Mouse (Mus musculus) heart, embryonic 11.5 days (tissue): ENCODE data around the gene Ndrg2. TPM values are rescaled to one million over a fixed set of nuclear protein-coding genes. Genes with fewer than 3 reads are reported as not detected.

Experiments
- ATAC-seq: fragments of 200-750 bp; cut with Nextera tagmentation; replicated peaks from 2 replicates; pipeline ENCODE4 v1.8.0; 2017; ENCODE audit warnings: moderate library complexity; ENCODE audit not compliant: insufficient number of reproducible peaks, low FRiP score, low TSS enrichment
- H3K27ac ChIP-seq: fragments of 300-500 bp; sonication (generic); 2 replicates; pipeline ENCODE4 v1.5.1; 2014; ENCODE audit warnings: mild to moderate bottlenecking, low read depth, low read length
- H3K27me3 ChIP-seq: fragments of 300-500 bp; sonication (generic); 2 replicates; pipeline ENCODE4 v1.6.1; 2014; ENCODE audit warnings: mild to moderate bottlenecking, low read length, mixed read lengths; ENCODE audit not compliant: control insufficient read depth, insufficient read depth
- H3K36me3 ChIP-seq: fragments of 300-500 bp; sonication (generic); 2 replicates; pipeline ENCODE4 v1.6.1; 2014; ENCODE audit warnings: mild to moderate bottlenecking, low read length, moderate library complexity, mixed read lengths; ENCODE audit not compliant: control insufficient read depth, insufficient read depth
- H3K4me1 ChIP-seq: fragments of 300-500 bp; sonication (generic); 2 replicates; pipeline ENCODE4 v1.6.1; 2014; ENCODE audit warnings: low read length; ENCODE audit not compliant: control insufficient read depth, insufficient read depth
- H3K4me2 ChIP-seq: fragments of 300-500 bp; sonication (generic); 2 replicates; pipeline ENCODE4 v1.6.1; 2014; ENCODE audit warnings: mild to moderate bottlenecking, moderate library complexity
- H3K4me3 ChIP-seq: fragments of 300-500 bp; sonication (generic); 2 replicates; pipeline ENCODE4 v1.5.1; 2014; ENCODE audit warnings: low read depth, low read length
- H3K9ac ChIP-seq: fragments of 300-500 bp; sonication (generic); 2 replicates; pipeline ENCODE4 v1.6.1; 2014; ENCODE audit warnings: mild to moderate bottlenecking, low read depth, low read length, moderate library complexity
- H3K9me3 ChIP-seq: fragments of 300-500 bp; sonication (generic); replicated peaks from 2 replicates; pipeline ENCODE4 v1.6.1; 2016; ENCODE audit warnings: low read length; ENCODE audit not compliant: control insufficient read depth
- WGBS: fragments of 180-500 bp; shearing (Covaris S2); extraction: QIAGEN DNeasy Blood & Tissue Kit; methylation state at CpG from one replicate; pipeline ENCODE4 v1.1.7; 2014; ENCODE audit not compliant: insufficient replicate concordance; 5-methylcytosine and 5-hydroxymethylcytosine counted together
- polyA plus RNA-seq: library from polyadenylated mRNA; unstranded; fragments of >200 nt; fragmentation: Nextera tagmentation; extraction: Ambion mirVana; gene quantifications from 2 replicates; pipeline ENCODE4 v1.2.1, GENCODE M21; 2014

Gene Ndrg2
- polyA plus RNA-seq, 1 experiment from 2014 or later: 115 TPM

DNA sequence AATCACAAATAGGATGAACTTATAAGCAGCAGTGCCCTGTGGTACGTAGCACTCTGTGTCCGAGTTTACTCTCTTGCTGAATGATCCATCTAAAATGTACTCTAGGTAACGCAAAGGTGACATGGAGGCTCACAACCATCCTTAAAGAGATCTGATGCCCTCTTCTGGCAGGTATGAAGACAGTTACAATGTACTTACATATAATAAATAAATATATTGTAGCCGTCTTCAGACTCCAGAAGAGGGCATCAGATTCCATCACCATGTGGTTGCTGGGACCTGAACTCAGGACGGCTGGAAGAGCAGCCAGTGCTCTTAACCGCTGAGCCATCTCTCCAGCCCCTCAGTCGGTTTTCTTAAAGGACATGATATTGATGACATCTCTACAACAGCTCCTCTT, 9.3 kb downstream of the Ndrg2 start:
- H3K4me2 ChIP-seq: no peak overlapping the region
- no peaks in the 10 kb centered on the region for H3K27me3 ChIP-seq
- peaks cover 16% of the 10 kb centered on the region; the same call in 1 of the 2 replicates for H3K4me1 ChIP-seq
- ATAC-seq: no peak
- H3K4me3 ChIP-seq: no peak overlapping the region
- WGBS: 69% methylated on average over 7 of the region's 7 CpGs
- no peaks in the 10 kb centered on the region for H3K9me3 ChIP-seq
- H3K27ac ChIP-seq: no peak overlapping the region
- H3K9ac ChIP-seq: no peak overlapping the region
- H3K36me3 ChIP-seq: peaks cover 5% of the 10 kb centered on the region; the same call in 1 of the 2 replicates

GRCm38 (mm10) chr14:51903782-51904181, 10.2 kb downstream of the Ndrg2 start:
- H3K9me3 ChIP-seq: no peaks in the 10 kb centered on the region
- no peak overlapping the region for H3K27ac ChIP-seq
- peaks cover 16% of the 10 kb centered on the region; the same call in 1 of the 2 replicates for H3K4me1 ChIP-seq
- no peaks in the 10 kb centered on the region for H3K27me3 ChIP-seq
- WGBS: 84% methylated on average over 9 of the region's 9 CpGs
- ATAC-seq: no peak
- peaks cover 3% of the 10 kb centered on the region; the same call in 1 of the 2 replicates for H3K36me3 ChIP-seq
- no peak overlapping the region for H3K4me2 ChIP-seq
- no peak overlapping the region for H3K9ac ChIP-seq
- H3K4me3 ChIP-seq: no peak overlapping the region

GRCm38 (mm10) chr14:51902806-51903710, 10.9 kb downstream of the Ndrg2 start:
- H3K36me3 ChIP-seq: no peaks in the 10 kb centered on the region
- peaks cover 16% of the 10 kb centered on the region; the same call in 1 of the 2 replicates for H3K4me1 ChIP-seq
- 45% methylated on average over 9 of the region's 9 CpGs for WGBS
- no peak overlapping the region for H3K9ac ChIP-seq
- H3K27me3 ChIP-seq: no peaks in the 10 kb centered on the region
- H3K4me2 ChIP-seq: no peak overlapping the region
- no peak overlapping the region for H3K4me3 ChIP-seq
- no peak overlapping the region for H3K27ac ChIP-seq
- ATAC-seq: no peak
- no peaks in the 10 kb centered on the region for H3K9me3 ChIP-seq

DNA sequence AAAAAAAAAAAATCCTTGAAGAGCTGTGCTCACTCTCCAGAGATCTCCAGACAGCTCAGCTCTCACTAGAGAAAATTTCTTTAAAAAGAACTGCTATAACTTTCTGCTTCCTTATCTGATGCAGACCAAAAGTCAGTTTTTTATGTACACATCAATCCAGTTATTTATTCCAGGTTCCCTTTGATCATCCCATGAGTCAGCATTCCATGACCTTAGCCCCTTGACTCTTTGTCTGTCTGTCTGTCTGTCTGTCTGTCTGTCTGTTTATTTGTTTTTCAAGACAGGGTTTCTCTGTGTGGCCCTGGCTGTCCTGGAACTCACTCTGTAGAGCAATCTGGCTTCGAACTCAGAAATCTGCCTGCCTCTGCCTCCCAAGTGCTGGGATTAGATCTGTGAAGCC, 14.6 kb downstream of the Ndrg2 start:
- ATAC-seq: no peak
- no peak overlapping the region for H3K4me3 ChIP-seq
- H3K4me2 ChIP-seq: no peak overlapping the region
- no peak overlapping the region for H3K9ac ChIP-seq
- H3K4me1 ChIP-seq: peaks cover 7% of the 10 kb centered on the region; the same call in 1 of the 2 replicates
- no peaks in the 10 kb centered on the region for H3K27me3 ChIP-seq
- 83% methylated on average over 1 of the region's 1 CpGs for WGBS
- peaks cover 3% of the 10 kb centered on the region; the same call in 1 of the 2 replicates for H3K36me3 ChIP-seq
- H3K9me3 ChIP-seq: no peaks in the 10 kb centered on the region
- no peak overlapping the region for H3K27ac ChIP-seq

DNA sequence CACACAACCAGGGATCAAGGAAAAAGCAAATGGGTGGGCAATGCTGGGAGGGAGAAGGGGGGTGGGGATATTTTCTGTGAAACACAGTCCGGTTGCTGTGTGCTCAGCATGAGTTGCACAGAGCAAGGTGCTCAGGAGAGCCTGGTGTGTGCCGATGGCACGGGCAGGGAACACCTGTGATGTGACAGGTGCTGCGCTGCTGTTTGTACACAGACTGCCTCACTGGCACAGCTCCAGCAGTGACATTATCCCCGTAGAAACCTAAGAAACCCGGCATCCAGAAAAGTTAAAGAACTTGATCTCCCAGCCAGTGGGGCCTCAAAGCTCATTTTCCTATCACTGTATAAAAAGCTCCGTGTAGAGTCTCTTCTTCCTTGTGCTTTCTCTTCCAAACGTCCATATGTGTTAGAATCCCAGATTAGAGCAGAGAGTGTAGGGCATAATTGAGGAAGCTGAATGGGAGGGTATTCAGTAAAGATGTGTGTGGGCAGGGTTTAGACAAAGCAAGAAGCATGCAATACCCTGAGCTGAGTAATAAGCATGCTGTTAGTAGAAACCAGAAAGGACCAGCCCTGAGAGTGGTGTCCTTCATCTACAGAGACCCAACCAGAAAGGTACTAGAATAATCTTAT, 17.3 kb downstream of the Ndrg2 start:
- Histone ChIP-seq H3K4me1 (peaks cover 16% of the 10 kb centered on the region), H3K4me2 (no peak overlapping the region), H3K9me3 (no peaks in the 10 kb centered on the region), H3K27ac (no peak overlapping the region), H3K4me3 (no peak overlapping the region), H3K9ac (no peak overlapping the region), H3K36me3 (peaks cover 5% of the 10 kb centered on the region), H3K27me3 (no peaks in the 10 kb centered on the region)
- WGBS: 75% methylated on average over 8 of the region's 8 CpGs
- ATAC-seq: no peak

GRCm38 (mm10) chr14:51896019-51896418, 17.9 kb downstream of the Ndrg2 start:
- no peak overlapping the region for H3K27ac ChIP-seq
- 64% methylated on average over 6 of the region's 6 CpGs for WGBS
- H3K9me3 ChIP-seq: no peaks in the 10 kb centered on the region
- no peak overlapping the region for H3K4me2 ChIP-seq
- no peak overlapping the region for H3K4me3 ChIP-seq
- H3K36me3 ChIP-seq: peaks cover 12% of the 10 kb centered on the region
- ATAC-seq: no peak
- H3K27me3 ChIP-seq: no peaks in the 10 kb centered on the region
- no peak overlapping the region for H3K9ac ChIP-seq
- H3K4me1 ChIP-seq: peaks cover 16% of the 10 kb centered on the region

DNA sequence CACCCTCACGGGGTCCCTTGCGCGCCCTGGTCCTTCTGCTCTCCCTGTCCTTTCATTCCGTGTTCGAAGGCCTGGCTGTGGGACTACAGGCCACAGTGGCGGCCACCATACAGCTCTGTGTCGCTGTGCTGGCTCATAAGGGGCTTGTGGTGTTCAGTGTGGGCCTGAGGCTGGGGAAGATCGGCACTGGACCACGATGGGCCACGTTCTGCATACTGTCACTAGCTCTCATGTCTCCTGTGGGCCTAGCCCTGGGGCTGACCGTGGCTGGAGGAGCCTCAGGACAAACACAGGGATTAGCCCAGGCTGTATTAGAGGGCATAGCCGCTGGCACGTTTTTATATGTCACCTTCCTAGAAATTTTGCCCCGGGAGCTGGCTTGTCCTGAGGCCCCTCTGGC, 18.9 kb downstream of the Ndrg2 start:
- ATAC-seq: no peak
- 0 out of 2 replicates have a peak overlapping the region, but pooled peaks have one; percentile 28 for H3K9ac ChIP-seq
- no peaks in the 10 kb centered on the region for H3K27me3 ChIP-seq
- no peaks in the 10 kb centered on the region for H3K9me3 ChIP-seq
- H3K4me1 ChIP-seq: peaks cover 16% of the 10 kb centered on the region
- no peak overlapping the region for H3K4me3 ChIP-seq
- 75% methylated on average over 14 of the region's 14 CpGs for WGBS
- no peak overlapping the region for H3K4me2 ChIP-seq
- no peak overlapping the region for H3K27ac ChIP-seq
- peaks cover 19% of the 10 kb centered on the region for H3K36me3 ChIP-seq

DNA sequence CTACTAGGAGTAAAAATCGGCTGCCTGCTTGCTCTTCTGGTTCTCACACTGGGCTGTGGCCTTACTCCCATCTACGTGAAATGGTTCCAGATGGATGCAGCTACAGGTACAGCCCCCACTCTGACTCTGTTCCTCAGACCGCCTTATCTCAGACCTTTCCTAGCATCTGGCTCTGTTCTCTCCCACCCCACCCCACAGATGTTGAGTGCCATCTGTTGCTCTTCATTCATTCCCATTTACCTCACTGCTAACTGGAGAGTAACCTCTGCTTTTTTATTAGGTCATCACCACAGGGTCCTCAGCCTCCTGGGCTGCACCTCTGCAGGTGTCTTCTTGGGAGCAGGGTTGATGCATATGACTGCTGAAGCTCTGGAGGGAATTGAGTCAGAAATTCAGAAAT, 20.1 kb downstream of the Ndrg2 start:
- Histone ChIP-seq H3K9ac (no peak overlapping the region), H3K27ac (no peak overlapping the region), H3K9me3 (no peaks in the 10 kb centered on the region), H3K36me3 (peaks cover 25% of the 10 kb centered on the region), H3K4me3 (no peak overlapping the region), H3K4me2 (no peak overlapping the region), H3K4me1 (peaks cover 16% of the 10 kb centered on the region), H3K27me3 (no peaks in the 10 kb centered on the region)
- ATAC-seq: no peak
- 24% methylated on average over 3 of the region's 3 CpGs for WGBS
